Mouse (Mus musculus): ENCODE measurements at regions not wholly inside any gene's neighbourhood (a gene's known extent, or its start where the extent isn't known, plus 50 kb on each side); places are given as distances from the start of the nearest gene placed in this dataset.

GRCm38 (mm10) chr3:132375579-132375978 lies 254.0 kb upstream of the Gimd1 start:
- Histone ChIP-seq H3K36me3 (ENCODE audit: control insufficient read depth, insufficient read depth) (no peaks in the 10 kb centered on the region), H3K79me3 (ENCODE audit: low read depth) (no peaks in the 10 kb centered on the region), H3K79me2 (ENCODE audit: control insufficient read depth, insufficient read depth) (no peaks in the 10 kb centered on the region), H3ac (ENCODE audit: control insufficient read depth, insufficient read length, low read depth) (no peak overlapping the region), H3K27me3 (ENCODE audit: control insufficient read depth, insufficient read depth, insufficient read length) (no peaks in the 10 kb centered on the region), H3K4me3 (ENCODE audit: insufficient read depth, poor library complexity, severe bottlenecking) (no peak overlapping the region)
- no peak for TF ChIP-seq CEBPB (IDR thresholded peaks at IDR 0.05; ENCODE audit: low read depth)
- TF ChIP-seq CTCF (IDR thresholded peaks at IDR 0.05; ENCODE audit: control insufficient read depth, insufficient read depth, insufficient read length), result no peak
- TF ChIP-seq MAX (IDR thresholded peaks at IDR 0.05), result no peak
- TF ChIP-seq MYOG (IDR thresholded peaks at IDR 0.05; ENCODE audit: control insufficient read depth, extremely low read depth, insufficient read length), result no peak
- no peak for TF ChIP-seq USF1 (IDR thresholded peaks at IDR 0.05; ENCODE audit: low read depth)
- no peak for TF ChIP-seq MYOD1 (IDR thresholded peaks at IDR 0.05; ENCODE audit: control insufficient read depth, insufficient read length, low read depth)
- TF ChIP-seq FOSL1 (IDR thresholded peaks at IDR 0.05; ENCODE audit: insufficient read depth, low read length, poor library complexity, severe bottlenecking), result no peak

DNA sequence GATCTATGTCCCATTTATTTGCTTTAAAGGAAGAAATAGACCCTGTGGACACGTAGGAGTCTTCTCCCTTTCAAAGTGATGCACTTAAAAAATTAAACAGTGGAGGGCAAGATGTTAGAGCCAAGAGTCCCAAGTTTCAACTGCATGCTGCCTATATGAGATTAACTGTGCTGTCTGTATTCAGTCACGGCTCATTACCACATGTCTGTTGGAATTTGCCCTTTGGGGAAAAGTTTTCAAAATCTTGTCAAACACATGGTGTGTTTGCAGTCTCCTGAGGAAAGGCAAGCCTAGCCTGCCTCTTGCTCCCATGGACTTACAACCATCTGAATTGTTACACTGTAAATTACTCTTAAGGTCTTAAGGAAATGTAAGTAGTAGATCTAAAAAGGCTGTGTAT lies 211.9 kb upstream of the Gimd1 start:
- Histone ChIP-seq H3K79me3 (ENCODE audit: low read depth) (no peaks in the 10 kb centered on the region), H3ac (ENCODE audit: control insufficient read depth, insufficient read length, low read depth) (no peak overlapping the region), H3K79me2 (ENCODE audit: control insufficient read depth, insufficient read depth) (no peaks in the 10 kb centered on the region), H3K36me3 (ENCODE audit: control insufficient read depth, insufficient read depth) (no peaks in the 10 kb centered on the region), H3K4me3 (ENCODE audit: insufficient read depth, poor library complexity, severe bottlenecking) (no peak overlapping the region), H3K27me3 (ENCODE audit: control insufficient read depth, insufficient read depth, insufficient read length) (no peaks in the 10 kb centered on the region)
- TF ChIP-seq CEBPB (IDR thresholded peaks at IDR 0.05; ENCODE audit: low read depth) (no peak), MYOD1 (IDR thresholded peaks at IDR 0.05; ENCODE audit: control insufficient read depth, insufficient read length, low read depth) (no peak), USF1 (IDR thresholded peaks at IDR 0.05; ENCODE audit: low read depth) (no peak), MYOG (IDR thresholded peaks at IDR 0.05; ENCODE audit: control insufficient read depth, extremely low read depth, insufficient read length) (no peak), MAX (IDR thresholded peaks at IDR 0.05) (no peak), CTCF (IDR thresholded peaks at IDR 0.05; ENCODE audit: control insufficient read depth, insufficient read depth, insufficient read length) (no peak), FOSL1 (IDR thresholded peaks at IDR 0.05; ENCODE audit: insufficient read depth, low read length, poor library complexity, severe bottlenecking) (no peak)

- Histone ChIP-seq H3K27me3 (ENCODE audit: control insufficient read depth, insufficient read depth, insufficient read length) (no peaks in the 10 kb centered on the region), H3K36me3 (ENCODE audit: control insufficient read depth, insufficient read depth) (no peaks in the 10 kb centered on the region)
- TF ChIP-seq CEBPB (IDR thresholded peaks at IDR 0.05; ENCODE audit: low read depth) (no peak), CTCF (IDR thresholded peaks at IDR 0.05; ENCODE audit: control insufficient read depth, insufficient read depth, insufficient read length) (no peak), MAX (IDR thresholded peaks at IDR 0.05) (no peak), MYOG (IDR thresholded peaks at IDR 0.05; ENCODE audit: control insufficient read depth, extremely low read depth, insufficient read length) (no peak), MYOD1 (IDR thresholded peaks at IDR 0.05; ENCODE audit: control insufficient read depth, insufficient read length, low read depth) (no peak), USF1 (IDR thresholded peaks at IDR 0.05; ENCODE audit: low read depth) (no peak), FOSL1 (IDR thresholded peaks at IDR 0.05; ENCODE audit: insufficient read depth, low read length, poor library complexity, severe bottlenecking) (no peak)
Measured at GRCm38 (mm10) chr3:132425819-132426671, 203.6 kb upstream of the Gimd1 start.

DNA sequence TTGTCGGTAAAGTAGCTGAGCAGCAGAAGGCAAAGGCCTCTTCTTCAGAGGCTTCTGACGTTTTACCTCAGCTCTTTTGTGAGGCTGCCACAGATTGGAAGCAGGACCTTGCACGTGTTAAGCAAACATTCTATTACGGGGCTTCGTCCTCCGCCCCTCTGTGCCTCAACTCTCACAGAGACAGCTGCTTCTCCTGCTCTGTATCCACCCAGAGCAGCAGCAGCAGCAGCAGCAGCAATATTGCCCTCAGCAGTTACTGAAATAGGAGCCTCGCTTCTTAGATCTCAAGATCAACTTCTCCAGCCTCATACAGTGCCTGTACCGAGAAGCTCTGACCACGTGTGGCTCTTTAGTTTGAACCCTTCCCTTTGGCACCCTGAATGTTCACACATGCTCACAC lies 202.4 kb upstream of the Gimd1 start:
- no peaks in the 10 kb centered on the region for H3K79me2 ChIP-seq (ENCODE audit: control insufficient read depth, insufficient read depth)
- H3ac ChIP-seq (ENCODE audit: control insufficient read depth, insufficient read length, low read depth), result no peak overlapping the region
- no peaks in the 10 kb centered on the region for H3K36me3 ChIP-seq (ENCODE audit: control insufficient read depth, insufficient read depth)
- H3K27me3 ChIP-seq (ENCODE audit: control insufficient read depth, insufficient read depth, insufficient read length), result no peaks in the 10 kb centered on the region
- H3K79me3 ChIP-seq (ENCODE audit: low read depth), result no peaks in the 10 kb centered on the region
- H3K4me3 ChIP-seq (ENCODE audit: insufficient read depth, poor library complexity, severe bottlenecking), result no peak overlapping the region
- TF ChIP-seq USF1 (IDR thresholded peaks at IDR 0.05; ENCODE audit: low read depth) (no peak), MAX (IDR thresholded peaks at IDR 0.05) (no peak), CTCF (IDR thresholded peaks at IDR 0.05; ENCODE audit: control insufficient read depth, insufficient read depth, insufficient read length) (no peak), CEBPB (IDR thresholded peaks at IDR 0.05; ENCODE audit: low read depth) (no peak), FOSL1 (IDR thresholded peaks at IDR 0.05; ENCODE audit: insufficient read depth, low read length, poor library complexity, severe bottlenecking) (no peak), MYOG (IDR thresholded peaks at IDR 0.05; ENCODE audit: control insufficient read depth, extremely low read depth, insufficient read length) (no peak), MYOD1 (IDR thresholded peaks at IDR 0.05; ENCODE audit: control insufficient read depth, insufficient read length, low read depth) (no peak)

More at GRCm38 (mm10) chr3:132425819-132426671, 203.6 kb upstream of the Gimd1 start:
- Histone ChIP-seq H3K79me2 (ENCODE audit: control insufficient read depth, insufficient read depth) (no peaks in the 10 kb centered on the region), H3ac (ENCODE audit: control insufficient read depth, insufficient read length, low read depth) (no peak overlapping the region), H3K79me3 (ENCODE audit: low read depth) (no peaks in the 10 kb centered on the region), H3K4me3 (ENCODE audit: insufficient read depth, poor library complexity, severe bottlenecking) (no peak overlapping the region)

- no peaks in the 10 kb centered on the region for H3K27me3 ChIP-seq (ENCODE audit: control insufficient read depth, insufficient read depth, insufficient read length)
- TF ChIP-seq MAX (IDR thresholded peaks at IDR 0.05) (no peak), FOSL1 (IDR thresholded peaks at IDR 0.05; ENCODE audit: insufficient read depth, low read length, poor library complexity, severe bottlenecking) (no peak), MYOG (IDR thresholded peaks at IDR 0.05; ENCODE audit: control insufficient read depth, extremely low read depth, insufficient read length) (no peak), CTCF (IDR thresholded peaks at IDR 0.05; ENCODE audit: control insufficient read depth, insufficient read depth, insufficient read length) (no peak), CEBPB (IDR thresholded peaks at IDR 0.05; ENCODE audit: low read depth) (no peak), USF1 (IDR thresholded peaks at IDR 0.05; ENCODE audit: low read depth) (no peak)
- no peaks in the 10 kb centered on the region for H3K36me3 ChIP-seq (ENCODE audit: control insufficient read depth, insufficient read depth)
- no peaks in the 10 kb centered on the region for H3K79me2 ChIP-seq (ENCODE audit: control insufficient read depth, insufficient read depth)
- H3K79me3 ChIP-seq (ENCODE audit: low read depth), result no peaks in the 10 kb centered on the region
- no peak overlapping the region for H3ac ChIP-seq (ENCODE audit: control insufficient read depth, insufficient read length, low read depth)
- H3K4me3 ChIP-seq (ENCODE audit: insufficient read depth, poor library complexity, severe bottlenecking), result no peak overlapping the region
Measured at GRCm38 (mm10) chr3:132428148-132428547, 201.5 kb upstream of the Gimd1 start.

Data from C2C12 (cell line).